Mouse (Mus musculus) kidney, adult 2 months (tissue): ENCODE measurements at regions not wholly inside any gene's neighbourhood (a gene's known extent, or its start where the extent isn't known, plus 50 kb on each side); places are given as distances from the start of the nearest gene placed in this dataset.

ENCODE experiments used
- DNase-seq: peaks from one replicate; pipeline ENCODE4 v3.0.0; 2021
- H3K27ac ChIP-seq: fragments of 200-500 bp; 2 replicates; pipeline ENCODE4 v1.5.1; 2012; ENCODE audit warnings: low read depth, low read length, control low read depth, inconsistent platforms; ENCODE audit not compliant: insufficient read depth
- H3K27me3 ChIP-seq: fragments of 200-500 bp; replicated peaks from 2 replicates; pipeline ENCODE4 v1.6.1; 2012; ENCODE audit warnings: mild to moderate bottlenecking, moderate library complexity, low read length, inconsistent platforms; ENCODE audit not compliant: control insufficient read depth, insufficient read depth
- H3K36me3 ChIP-seq: fragments of 200-500 bp; 2 replicates; pipeline ENCODE4 v1.6.1; 2012; ENCODE audit warnings: mild to moderate bottlenecking, moderate library complexity, low read length, inconsistent platforms; ENCODE audit not compliant: control insufficient read depth, insufficient read depth
- H3K4me1 ChIP-seq: fragments of 200-500 bp; 2 replicates; pipeline ENCODE4 v1.6.1; 2011; ENCODE audit warnings: low read length; ENCODE audit not compliant: control insufficient read depth, insufficient read depth
- H3K4me3 ChIP-seq: fragments of 200-500 bp; 2 replicates; pipeline ENCODE4 v1.5.1; 2011; ENCODE audit warnings: mild to moderate bottlenecking, low read depth, low read length, control low read depth; ENCODE audit not compliant: insufficient read depth
- CTCF ChIP-seq: fragments of 200-500 bp; conservative IDR thresholded peaks from 2 replicates; pipeline ENCODE4 v1.5.1; 2011; ENCODE audit warnings: low read depth, mild to moderate bottlenecking, control low read depth, low read length, moderate library complexity, mixed read lengths; ENCODE audit not compliant: insufficient read depth, insufficient read length
- POLR2A ChIP-seq: fragments of 200-500 bp; IDR thresholded peaks from one replicate; pipeline ENCODE4 v1.6.1; 2011; ENCODE audit warnings: low read depth, low read length, control low read depth
- WGBS: fragments of 180-500 bp; shearing (Covaris S2); methylation state at CpG from one replicate; pipeline ENCODE4 v1.1.7; 2018; 5-methylcytosine and 5-hydroxymethylcytosine counted together

GRCm38 (mm10) chr5:121078531-121078930, 68.6 kb upstream of the Rph3a start:
- DNase-seq: peak; percentile 45
- TF ChIP-seq CTCF: no peak; the same call in 1 of the 2 replicates
- TF ChIP-seq POLR2A: no peak
- Histone ChIP-seq H3K4me3 (no peak overlapping the region), H3K4me1 (no peaks in the 10 kb centered on the region), H3K27ac (no peak overlapping the region), H3K27me3 (no peaks in the 10 kb centered on the region), H3K36me3 (no peaks in the 10 kb centered on the region)
- WGBS: 8% methylated on average over 6 of the region's 6 CpGs

GRCm38 (mm10) chr5:121076741-121077140, 66.8 kb upstream of the Rph3a start:
- Histone ChIP-seq H3K4me1 (no peaks in the 10 kb centered on the region), H3K4me3 (no peak overlapping the region), H3K36me3 (no peaks in the 10 kb centered on the region), H3K27ac (no peak overlapping the region), H3K27me3 (no peaks in the 10 kb centered on the region)
- no peak for DNase-seq
- 78% methylated on average over 7 of the region's 7 CpGs for WGBS
- TF ChIP-seq CTCF: no peak
- no peak for TF ChIP-seq POLR2A

- no peak overlapping the region for H3K27ac ChIP-seq
- TF ChIP-seq CTCF (no peak), POLR2A (no peak)
Measured at GRCm38 (mm10) chr5:121068821-121069220, 58.9 kb upstream of the Rph3a start.

GRCm38 (mm10) chr5:121064721-121065120, 54.8 kb upstream of the Rph3a start:
- H3K27me3 ChIP-seq: no peaks in the 10 kb centered on the region
- H3K4me1 ChIP-seq: no peaks in the 10 kb centered on the region
- H3K36me3 ChIP-seq: no peaks in the 10 kb centered on the region
- no peak for DNase-seq
- 66% methylated on average over 12 of the region's 12 CpGs for WGBS
- H3K4me3 ChIP-seq: no peak overlapping the region
- TF ChIP-seq POLR2A (no peak), CTCF (no peak)
- no peak overlapping the region for H3K27ac ChIP-seq

More at GRCm38 (mm10) chr5:121068821-121069220, 58.9 kb upstream of the Rph3a start:
- DNase-seq: no peak
- Histone ChIP-seq H3K27me3 (no peaks in the 10 kb centered on the region), H3K36me3 (no peaks in the 10 kb centered on the region), H3K4me3 (no peak overlapping the region), H3K4me1 (no peaks in the 10 kb centered on the region)
- WGBS: 3% methylated on average over 11 of the region's 11 CpGs

- H3K4me1 ChIP-seq: no peaks in the 10 kb centered on the region
- H3K27me3 ChIP-seq: no peaks in the 10 kb centered on the region
- H3K36me3 ChIP-seq: no peaks in the 10 kb centered on the region
- DNase-seq: peak; percentile 32
- 45% methylated on average over 4 of the region's 4 CpGs for WGBS
- TF ChIP-seq CTCF: no peak
- no peak for TF ChIP-seq POLR2A
- no peak overlapping the region for H3K4me3 ChIP-seq
- no peak overlapping the region for H3K27ac ChIP-seq
Measured at GRCm38 (mm10) chr5:121062930-121063584, 53.2 kb upstream of the Rph3a start.

- TF ChIP-seq CTCF (no peak), POLR2A (no peak)
- no peaks in the 10 kb centered on the region for H3K27me3 ChIP-seq
- WGBS: 68% methylated on average over 2 of the region's 2 CpGs
Measured at GRCm38 (mm10) chr5:121061688-121062087, 51.8 kb upstream of the Rph3a start.

More at GRCm38 (mm10) chr5:121061688-121062087, 51.8 kb upstream of the Rph3a start:
- H3K36me3 ChIP-seq: no peaks in the 10 kb centered on the region
- no peak overlapping the region for H3K4me3 ChIP-seq
- no peaks in the 10 kb centered on the region for H3K4me1 ChIP-seq
- H3K27ac ChIP-seq: no peak overlapping the region
- no peak for DNase-seq
